Mouse (Mus musculus) hindbrain, postnatal 0 days (tissue): ENCODE measurements around the gene Mms19. TPM values are rescaled to one million over a fixed set of nuclear protein-coding genes. Genes with fewer than 3 reads are reported as not detected.

Experiments used
- ATAC-seq: fragments of 200-750 bp; cut with Nextera tagmentation; 2 replicates; pipeline ENCODE4 v1.8.0; 2017; ENCODE audit warnings: mild to moderate bottlenecking, moderate TSS enrichment, moderate library complexity
- DNase-seq: peaks from one replicate; pipeline ENCODE4 v3.0.0-alpha.2; 2015; ENCODE audit warnings: low spot score
- H3K27ac ChIP-seq: fragments of 300-500 bp; sonication (generic); 2 replicates; pipeline ENCODE4 v1.5.1; 2014; ENCODE audit warnings: mild to moderate bottlenecking
- H3K27me3 ChIP-seq: fragments of 300-500 bp; sonication (generic); 2 replicates; pipeline ENCODE4 v1.6.1; 2014; ENCODE audit warnings: low read length, mixed read lengths; ENCODE audit not compliant: insufficient read depth
- H3K36me3 ChIP-seq: fragments of 300-500 bp; sonication (generic); 2 replicates; pipeline ENCODE4 v1.6.1; 2014; ENCODE audit warnings: low read length, mixed read lengths; ENCODE audit not compliant: insufficient read depth
- H3K4me1 ChIP-seq: fragments of 300-500 bp; sonication (generic); 2 replicates; pipeline ENCODE4 v1.6.1; 2014; ENCODE audit warnings: antibody characterized with exemption, low read length, mixed read lengths; ENCODE audit not compliant: insufficient read depth
- H3K4me2 ChIP-seq: fragments of 300-500 bp; sonication (generic); 2 replicates; pipeline ENCODE4 v1.6.1; 2014; ENCODE audit warnings: low read depth, mild to moderate bottlenecking, low read length, moderate library complexity, mixed read lengths
- H3K4me3 ChIP-seq: fragments of 300-500 bp; sonication (generic); 2 replicates; pipeline ENCODE4 v1.5.1; 2014; ENCODE audit warnings: low read length
- H3K9ac ChIP-seq: fragments of 300-500 bp; sonication (generic); replicated peaks from 2 replicates; pipeline ENCODE4 v1.6.1; 2014; ENCODE audit warnings: mild to moderate bottlenecking, low read length, moderate library complexity, mixed read lengths
- H3K9me3 ChIP-seq: fragments of 300-500 bp; sonication (generic); 2 replicates; pipeline ENCODE4 v1.6.1; 2016; ENCODE audit warnings: low read length, mixed read lengths
- CTCF ChIP-seq: IDR thresholded peaks from 2 replicates; pipeline ENCODE4 v1.5.1; 2016; ENCODE audit warnings: antibody characterized with exemption, control low read depth, low read depth
- WGBS: fragments of 180-500 bp; shearing (Covaris S2); extraction: QIAGEN DNeasy Blood & Tissue Kit; methylation state at CpG from one replicate; pipeline ENCODE4 v1.1.7; 2014; 5-methylcytosine and 5-hydroxymethylcytosine counted together
- polyA plus RNA-seq: library from polyadenylated mRNA; unstranded; fragments of >200 nt; fragmentation: Nextera tagmentation; extraction: Ambion mirVana; gene quantifications from 2 replicates; pipeline ENCODE4 v1.2.1, GENCODE M21; 2015
- total RNA-seq: library from RNA; depleted of rRNA; stranded (reverse); fragments of >200 nt; gene quantifications from 2 replicates; pipeline ENCODE4 v1.2.3, GENCODE M21; 2014

The Mms19 gene
- total and polyA plus RNA-seq, 2 experiments from 2014 or later: 28.8 to 54.8 TPM

GRCm38 (mm10) chr19:41989810-41990209 lies 8.9 kb upstream of the Mms19 start:
- Histone ChIP-seq H3K36me3 (no peaks in the 10 kb centered on the region), H3K4me1 (no peaks in the 10 kb centered on the region), H3K27me3 (no peaks in the 10 kb centered on the region), H3K27ac (no peak overlapping the region), H3K9me3 (no peaks in the 10 kb centered on the region), H3K9ac (no peak overlapping the region), H3K4me3 (no peak overlapping the region), H3K4me2 (no peak overlapping the region)
- TF ChIP-seq CTCF: no peak
- ATAC-seq (no peak), DNase-seq (no peak)
- 81% methylated on average over 6 of the region's 6 CpGs for WGBS

- H3K36me3 ChIP-seq: no peaks in the 10 kb centered on the region
- H3K4me3 ChIP-seq: no peak overlapping the region
- DNase-seq (no peak), ATAC-seq (no peak)
- no peaks in the 10 kb centered on the region for H3K9me3 ChIP-seq
- no peak overlapping the region for H3K9ac ChIP-seq
- H3K4me2 ChIP-seq: no peak overlapping the region
- peaks cover 3% of the 10 kb centered on the region; the same call in 1 of the 2 replicates for H3K4me1 ChIP-seq
- WGBS: 87% methylated on average over 4 of the region's 4 CpGs
- no peak overlapping the region for H3K27ac ChIP-seq
- TF ChIP-seq CTCF: no peak
- no peaks in the 10 kb centered on the region for H3K27me3 ChIP-seq
Measured at GRCm38 (mm10) chr19:41987206-41987605, 6.2 kb upstream of the Mms19 start.

GRCm38 (mm10) chr19:41985994-41986393 lies 5.0 kb upstream of the Mms19 start:
- no peak overlapping the region for H3K27ac ChIP-seq
- peaks cover 3% of the 10 kb centered on the region; the same call in 1 of the 2 replicates for H3K4me1 ChIP-seq
- 93% methylated on average over 5 of the region's 5 CpGs for WGBS
- no peaks in the 10 kb centered on the region for H3K9me3 ChIP-seq
- no peaks in the 10 kb centered on the region for H3K27me3 ChIP-seq
- H3K36me3 ChIP-seq: no peaks in the 10 kb centered on the region
- no peak overlapping the region for H3K4me3 ChIP-seq
- H3K9ac ChIP-seq: no peak overlapping the region
- DNase-seq (no peak), ATAC-seq (no peak)
- H3K4me2 ChIP-seq: no peak overlapping the region
- TF ChIP-seq CTCF: no peak

GRCm38 (mm10) chr19:41982791-41983150 lies 1.8 kb upstream of the Mms19 start:
- H3K9me3 ChIP-seq: no peaks in the 10 kb centered on the region
- 4% methylated on average over 4 of the region's 4 CpGs for WGBS
- no peak overlapping the region for H3K27ac ChIP-seq
- peak overlapping the region; percentile 64 for H3K9ac ChIP-seq
- H3K4me1 ChIP-seq: peaks cover 3% of the 10 kb centered on the region; the same call in 1 of the 2 replicates
- no peak for TF ChIP-seq CTCF
- H3K27me3 ChIP-seq: no peaks in the 10 kb centered on the region
- DNase-seq (no peak), ATAC-seq (no peak)
- H3K4me2 ChIP-seq: peak overlapping the region; percentile 93
- no peaks in the 10 kb centered on the region for H3K36me3 ChIP-seq
- H3K4me3 ChIP-seq: peak overlapping the region; percentile 73

- H3K9ac ChIP-seq: peak overlapping the region; percentile 64
- no peaks in the 10 kb centered on the region for H3K36me3 ChIP-seq
- H3K27ac ChIP-seq: peak overlapping the region; percentile 79
- no peaks in the 10 kb centered on the region for H3K27me3 ChIP-seq
- WGBS: 1% methylated on average over 74 of the region's 74 CpGs
- H3K9me3 ChIP-seq: no peaks in the 10 kb centered on the region
- no peak for TF ChIP-seq CTCF
- H3K4me3 ChIP-seq: peak overlapping the region; percentile 73
- ATAC-seq: no peak
- DNase-seq: peak; percentile 39
- peak overlapping the region; percentile 93 for H3K4me2 ChIP-seq
- H3K4me1 ChIP-seq: peaks cover 3% of the 10 kb centered on the region; the same call in 1 of the 2 replicates
Measured at GRCm38 (mm10) chr19:41981931-41982790, 1.2 kb upstream of the Mms19 start.

- no peaks in the 10 kb centered on the region for H3K36me3 ChIP-seq
- peak within 1 kb of the TSS; percentile 93 for H3K4me2 ChIP-seq
- peak within 1 kb of the TSS; percentile 79 for H3K27ac ChIP-seq
- DNase-seq (no peak), ATAC-seq (no peak)
- H3K9me3 ChIP-seq: no peaks in the 10 kb centered on the region
- no peak for TF ChIP-seq CTCF
- H3K9ac ChIP-seq: peak within 1 kb of the TSS; percentile 64
- peaks cover 3% of the 10 kb centered on the region; the same call in 1 of the 2 replicates for H3K4me1 ChIP-seq
- H3K27me3 ChIP-seq: no peaks in the 10 kb centered on the region
- 1% methylated on average over 25 of the region's 33 CpGs for WGBS
- H3K4me3 ChIP-seq: peak within 1 kb of the TSS; percentile 73
Measured at GRCm38 (mm10) chr19:41981595-41981927, 604 bp upstream of the Mms19 start, which contains the start of gene Ubtd1. Ubtd1 (plus strand) TSS chr19:41981763.

GRCm38 (mm10) chr19:41980422-41980818 lies 537 bp downstream of the Mms19 start:
- peaks cover 3% of the 10 kb centered on the region; the same call in 1 of the 2 replicates for H3K4me1 ChIP-seq
- H3K9me3 ChIP-seq: no peaks in the 10 kb centered on the region
- peak overlapping the region; percentile 73 for H3K4me3 ChIP-seq
- ATAC-seq: peak; percentile 5; the same call in 1 of the 2 replicates
- under 1% methylated on average over 16 of the region's 16 CpGs for WGBS
- peak overlapping the region; percentile 87 for H3K4me2 ChIP-seq
- H3K27ac ChIP-seq: peak overlapping the region; percentile 79
- peak; percentile 38 for DNase-seq
- no peaks in the 10 kb centered on the region for H3K27me3 ChIP-seq
- H3K36me3 ChIP-seq: no peaks in the 10 kb centered on the region
- peak overlapping the region; percentile 64 for H3K9ac ChIP-seq
- no peak for TF ChIP-seq CTCF
